Mouse (Mus musculus): ENCODE data around the gene Tmem128.

The Tmem128 gene

GRCm38 (mm10) chr5:38277936-38278600 lies 18.1 kb downstream of the Tmem128 start:
- no peak for DNase-seq (ENCODE audit: low read depth, low spot score)

- no peak for DNase-seq (ENCODE audit: low read depth, low spot score)
These were observed 20.1 kb downstream of the Tmem128 start for GRCm38 (mm10) chr5:38280075-38280474.

GRCm38 (mm10) chr5:38285724-38286123 lies 25.7 kb downstream of the Tmem128 start:
- no peak for DNase-seq (ENCODE audit: low read depth, low spot score)

GRCm38 (mm10) chr5:38288476-38288875 lies 28.5 kb downstream of the Tmem128 start:
- no peak for DNase-seq (ENCODE audit: low read depth, low spot score)

- no peak for DNase-seq (ENCODE audit: low read depth, low spot score)
These were observed 41.9 kb downstream of the Tmem128 start for GRCm38 (mm10) chr5:38301761-38302411.

GRCm38 (mm10) chr5:38302651-38303050 lies 42.7 kb downstream of the Tmem128 start:
- DNase-seq (ENCODE audit: low read depth, low spot score) = no peak

GRCm38 (mm10) chr5:38305241-38305640 lies 45.3 kb downstream of the Tmem128 start:
- no peak for DNase-seq (ENCODE audit: low read depth, low spot score)

GRCm38 (mm10) chr5:38307255-38308101 lies 47.5 kb downstream of the Tmem128 start:
- peak; percentile 61 for DNase-seq (ENCODE audit: low read depth, low spot score)

- no peak for DNase-seq (ENCODE audit: low read depth, low spot score)
These were observed 48.9 kb downstream of the Tmem128 start for GRCm38 (mm10) chr5:38308873-38309272.

- no peak for DNase-seq (ENCODE audit: low read depth, low spot score)
These were observed 49.8 kb downstream of the Tmem128 start for GRCm38 (mm10) chr5:38309795-38310194.
